8 mouse cellular contexts compared by ENCODE assay signal in the genomic region with DNA sequence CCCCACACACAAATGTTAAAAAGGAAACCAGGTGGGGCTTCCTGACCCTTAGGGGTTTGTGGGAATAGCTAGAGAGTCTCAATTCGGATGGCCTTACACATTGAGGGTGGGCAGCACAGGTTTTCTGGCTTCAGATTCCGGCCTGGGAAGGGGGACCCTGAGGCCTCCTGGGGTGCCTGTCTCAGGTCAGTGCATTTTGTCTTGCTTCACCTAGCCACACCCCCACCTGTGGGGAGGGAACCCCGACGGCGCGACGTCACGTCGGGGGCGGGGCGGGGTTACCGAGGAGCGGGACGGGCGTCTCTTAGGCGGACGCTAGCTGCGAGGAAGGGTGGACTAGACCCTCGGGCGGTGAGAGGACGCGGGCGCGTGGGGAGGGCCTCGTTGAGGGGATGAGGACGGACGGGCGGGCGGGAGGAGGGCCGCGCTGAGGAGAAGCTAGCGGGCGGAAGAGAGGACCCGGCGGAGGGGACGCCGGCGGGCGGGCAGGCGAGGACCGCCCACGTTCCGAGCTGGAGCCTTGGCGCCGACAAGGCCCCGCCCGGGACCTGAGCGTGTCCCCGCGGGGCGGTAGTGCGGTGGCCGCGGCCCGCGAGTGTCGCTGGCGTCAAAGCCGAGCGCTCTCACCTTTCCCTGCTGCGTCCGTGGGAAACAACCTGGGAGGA. TPM values are rescaled to one million over a fixed set of nuclear protein-coding genes. Genes with fewer than 3 reads are reported as not detected.
DNase-seq lines count a peak whose midpoint lies in the region; ATAC-seq lines count a peak whose summit lies in the region.

A gene (plus strand): TSS at position 275 of the 665 bp plus-strand sequence.

- intact Hi-C loops in gastrocnemius, postnatal 14 days (cut with DNase I; ENCODE audit: low total_unique reads): loop anchor here (5.0 kb wide), 1 partner anchor 189 kb away; no protein-coding TSS in a partner anchor
- intact Hi-C loops in left cerebral cortex, postnatal 25 days (cut with DNase I): loop anchor here (5.0 to 10.0 kb wide), 4 partner anchors 69 to 184 kb away; a partner anchor contains a TSS

- ATAC-seq in common myeloid progenitor, adult 5-6 weeks (replicated peaks; ENCODE audit: low read depth, poor library complexity, severe bottlenecking): peak; percentile 59
- ATAC-seq in megakaryocyte-erythroid progenitor cell, adult 5-6 weeks (replicated peaks; ENCODE audit: low FRiP score, low TSS enrichment, poor library complexity, severe bottlenecking): peak; percentile 79

- peak; percentile 74 to 90 for DNase-seq in adrenal gland, adult (ENCODE audit: inconsistent age in 2 of 2, low spot score in 1 of 2)
- peak; percentile 64 for DNase-seq in gastrocnemius, postnatal 14 days
- DNase-seq in induced T-regulatory cell, adult 2 months (ENCODE audit: low read depth): peak; percentile 93
- peak; percentile 56 to 67 for DNase-seq in left cerebral cortex, postnatal 25 days (ENCODE audit: low spot score in 2 of 2)
- DNase-seq in right cerebral cortex, postnatal 14 days: peak; percentile 57
- DNase-seq in urinary bladder, postnatal 36 days (ENCODE audit: low spot score in 2 of 2): peak; percentile 55 to 70

RNA-seq across cellular contexts. Expression of the gene that starts here (rescaled TPM):
- total RNA-seq in common myeloid progenitor, adult 5-6 weeks (2017): 44.9 and 47.6 TPM in 2 replicates
- 1 to 10 TPM; 7.3 to 7.7 TPM for total RNA-seq in gastrocnemius, postnatal 14 days (2021)
- 10 to 100 TPM; 25.8 to 27.8 TPM for total RNA-seq in left cerebral cortex, postnatal 25 days (2021)
- total RNA-seq in megakaryocyte-erythroid progenitor cell, adult 5-6 weeks (2014; fragmentation: Nextera tagmentation): 28.3 and 32.4 TPM in 2 replicates
- total RNA-seq in megakaryocyte-erythroid progenitor cell, adult 5-6 weeks (2017): 32.0 and 34.1 TPM in 2 replicates

Comparison
In these comparisons a context has a peak if more than half of its experiments do, and no peak if none do; other contexts are left out.
1. Peak in every context shown above with its lines: DNase-seq and ATAC-seq.